Mouse (Mus musculus) heart, embryonic 12.5 days (tissue): ENCODE data around the gene Syna. TPM values are rescaled to one million over a fixed set of nuclear protein-coding genes. Genes with fewer than 3 reads are reported as not detected.

Experiments used
- ATAC-seq: fragments of 200-750 bp; cut with Nextera tagmentation; 2 replicates; pipeline ENCODE4 v1.8.0; 2017; ENCODE audit warnings: moderate TSS enrichment, moderate library complexity; ENCODE audit not compliant: insufficient number of reproducible peaks, low FRiP score
- H3K27ac ChIP-seq: fragments of 300-500 bp; sonication (generic); 2 replicates; pipeline ENCODE4 v1.5.1; 2016; ENCODE audit warnings: mild to moderate bottlenecking, moderate library complexity; ENCODE audit not compliant: poor library complexity, severe bottlenecking
- H3K27me3 ChIP-seq: fragments of 300-500 bp; sonication (generic); replicated peaks from 2 replicates; pipeline ENCODE4 v1.6.1; 2016; ENCODE audit warnings: mild to moderate bottlenecking, moderate library complexity
- H3K36me3 ChIP-seq: fragments of 300-500 bp; sonication (generic); 2 replicates; pipeline ENCODE4 v1.6.1; 2016; ENCODE audit warnings: mild to moderate bottlenecking, moderate library complexity
- H3K4me1 ChIP-seq: fragments of 300-500 bp; sonication (generic); replicated peaks from 2 replicates; pipeline ENCODE4 v1.6.1; 2016; ENCODE audit warnings: mild to moderate bottlenecking
- H3K4me2 ChIP-seq: fragments of 300-500 bp; sonication (generic); 2 replicates; pipeline ENCODE4 v1.6.1; 2016; ENCODE audit warnings: mild to moderate bottlenecking, moderate library complexity
- H3K4me3 ChIP-seq: fragments of 300-500 bp; sonication (generic); 2 replicates; pipeline ENCODE4 v1.5.1; 2016; ENCODE audit warnings: mild to moderate bottlenecking
- H3K9ac ChIP-seq: fragments of 300-500 bp; sonication (generic); 2 replicates; pipeline ENCODE4 v1.6.1; 2016; ENCODE audit warnings: mild to moderate bottlenecking, moderate library complexity
- H3K9me3 ChIP-seq: fragments of 300-500 bp; sonication (generic); replicated peaks from 2 replicates; pipeline ENCODE4 v1.6.1; 2016; ENCODE audit warnings: mild to moderate bottlenecking, moderate library complexity
- WGBS: fragments of 180-500 bp; shearing (Covaris S2); methylation state at CpG from one replicate; pipeline ENCODE4 v1.1.7; 2016; 5-methylcytosine and 5-hydroxymethylcytosine counted together
- polyA plus RNA-seq: library from polyadenylated mRNA; unstranded; fragments of >200 nt; fragmentation: Nextera tagmentation; extraction: Ambion mirVana; gene quantifications from 2 replicates; pipeline ENCODE4 v1.2.1, GENCODE M21; 2016

Gene Syna
- polyA plus RNA-seq, 1 experiment from 2014 or later = not detected

GRCm38 (mm10) chr5:134530830-134531229 is 29.1 kb downstream of the Syna start:
- Histone ChIP-seq H3K4me3 (no peak overlapping the region), H3K4me1 (peaks cover 9% of the 10 kb centered on the region; the same call in 1 of the 2 replicates), H3K9me3 (no peaks in the 10 kb centered on the region), H3K27ac (no peak overlapping the region), H3K4me2 (no peak overlapping the region), H3K36me3 (peaks cover 41% of the 10 kb centered on the region), H3K27me3 (no peaks in the 10 kb centered on the region), H3K9ac (no peak overlapping the region)
- no peak for ATAC-seq
- WGBS = 69% methylated on average over 7 of the region's 7 CpGs

- Histone ChIP-seq H3K4me2 (no peak overlapping the region), H3K4me3 (no peak overlapping the region), H3K27ac (no peak overlapping the region), H3K9me3 (no peaks in the 10 kb centered on the region), H3K27me3 (no peaks in the 10 kb centered on the region), H3K4me1 (peaks cover 9% of the 10 kb centered on the region; the same call in 1 of the 2 replicates), H3K9ac (no peak overlapping the region), H3K36me3 (peaks cover 21% of the 10 kb centered on the region)
- ATAC-seq = no peak
- 32% methylated on average over 9 of the region's 9 CpGs for WGBS
Observed at GRCm38 (mm10) chr5:134528488-134528887, 31.5 kb downstream of the Syna start.

DNA sequence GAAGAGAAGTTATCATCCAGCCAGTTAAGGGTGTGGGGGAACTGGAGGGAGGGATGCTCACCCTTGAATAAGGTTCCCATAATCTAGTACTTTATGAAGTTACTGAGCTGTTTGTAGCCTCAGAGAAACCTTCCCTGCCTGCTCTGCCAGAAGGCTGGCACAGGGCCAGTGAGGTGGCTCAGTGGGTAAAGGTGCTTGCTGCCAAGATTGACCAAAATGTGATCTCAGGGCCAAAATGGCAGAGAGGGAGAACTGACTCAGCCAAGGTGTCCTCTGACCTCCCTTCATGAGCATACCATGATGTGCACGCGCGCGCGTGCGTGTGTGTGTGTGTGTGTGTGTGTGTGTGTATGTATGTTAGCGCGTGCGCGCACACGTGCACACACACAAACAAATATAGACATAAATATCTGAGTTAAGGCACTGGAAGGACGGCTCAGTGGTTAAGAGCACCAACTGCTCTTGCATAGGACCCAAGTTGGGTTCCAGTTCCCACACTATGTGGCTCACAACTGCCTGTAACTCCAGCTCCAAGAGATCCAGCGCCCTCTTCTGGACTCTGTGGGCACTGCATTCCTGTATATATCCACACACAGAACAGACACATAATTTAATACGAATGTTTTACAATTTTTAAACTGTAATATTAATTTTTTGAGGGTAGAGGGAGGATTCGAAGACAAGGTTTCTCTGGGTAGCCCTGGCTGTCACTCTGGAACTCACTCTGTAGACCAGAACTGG is 33.8 kb downstream of the Syna start:
- Histone ChIP-seq H3K4me3 (no peak overlapping the region), H3K9me3 (no peaks in the 10 kb centered on the region), H3K27ac (no peak overlapping the region), H3K4me1 (peaks cover 11% of the 10 kb centered on the region; the same call in 1 of the 2 replicates), H3K9ac (no peak overlapping the region), H3K27me3 (no peaks in the 10 kb centered on the region), H3K36me3 (peaks cover 17% of the 10 kb centered on the region), H3K4me2 (no peak overlapping the region)
- 88% methylated on average over 15 of the region's 15 CpGs for WGBS
- ATAC-seq = no peak

- no peak overlapping the region for H3K4me3 ChIP-seq
- no peak for ATAC-seq
- 75% methylated on average over 5 of the region's 5 CpGs for WGBS
- H3K27ac ChIP-seq = no peak overlapping the region
- no peaks in the 10 kb centered on the region for H3K27me3 ChIP-seq
- no peak overlapping the region for H3K4me2 ChIP-seq
- H3K36me3 ChIP-seq = peaks cover 29% of the 10 kb centered on the region
- no peak overlapping the region for H3K9ac ChIP-seq
- H3K4me1 ChIP-seq = peaks cover 7% of the 10 kb centered on the region; the same call in 1 of the 2 replicates
- H3K9me3 ChIP-seq = no peaks in the 10 kb centered on the region
Observed at GRCm38 (mm10) chr5:134523728-134524127, 36.2 kb downstream of the Syna start.

GRCm38 (mm10) chr5:134522524-134522923 is 37.4 kb downstream of the Syna start:
- no peak overlapping the region for H3K4me2 ChIP-seq
- no peak overlapping the region for H3K9ac ChIP-seq
- 84% methylated on average over 26 of the region's 26 CpGs for WGBS
- no peaks in the 10 kb centered on the region for H3K27me3 ChIP-seq
- no peak overlapping the region for H3K27ac ChIP-seq
- 0 out of 2 replicates have a peak, but pooled peaks cover 2% of the 10 kb centered on the region for H3K4me1 ChIP-seq
- ATAC-seq = no peak
- H3K4me3 ChIP-seq = no peak overlapping the region
- peaks cover 34% of the 10 kb centered on the region for H3K36me3 ChIP-seq
- no peaks in the 10 kb centered on the region for H3K9me3 ChIP-seq

DNA sequence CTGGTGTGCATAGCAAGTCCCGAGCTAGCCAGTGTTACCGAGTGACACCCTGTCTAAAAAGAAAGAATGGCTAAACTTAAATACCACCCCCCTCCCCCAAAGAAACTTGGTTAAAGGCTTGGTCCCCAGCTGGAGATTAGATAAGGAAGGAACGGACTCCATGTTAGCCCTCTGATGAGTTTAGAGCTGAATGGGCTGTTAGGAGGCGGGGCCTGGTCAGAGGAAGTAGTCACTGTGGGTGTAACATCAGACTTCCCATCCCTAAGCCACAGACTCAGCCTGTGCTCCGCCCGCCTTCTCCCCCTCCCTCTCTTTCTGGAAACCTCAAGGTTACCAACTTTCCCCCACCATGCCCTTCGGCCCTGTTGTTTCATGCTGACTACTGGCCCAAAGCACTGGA is 38.2 kb downstream of the Syna start:
- Histone ChIP-seq H3K4me1 (0 out of 2 replicates have a peak, but pooled peaks cover 2% of the 10 kb centered on the region), H3K4me3 (no peak overlapping the region), H3K9me3 (no peaks in the 10 kb centered on the region), H3K36me3 (peaks cover 42% of the 10 kb centered on the region), H3K27me3 (no peaks in the 10 kb centered on the region), H3K27ac (no peak overlapping the region), H3K9ac (no peak overlapping the region), H3K4me2 (no peak overlapping the region)
- ATAC-seq = no peak
- WGBS = 56% methylated on average over 7 of the region's 7 CpGs

DNA sequence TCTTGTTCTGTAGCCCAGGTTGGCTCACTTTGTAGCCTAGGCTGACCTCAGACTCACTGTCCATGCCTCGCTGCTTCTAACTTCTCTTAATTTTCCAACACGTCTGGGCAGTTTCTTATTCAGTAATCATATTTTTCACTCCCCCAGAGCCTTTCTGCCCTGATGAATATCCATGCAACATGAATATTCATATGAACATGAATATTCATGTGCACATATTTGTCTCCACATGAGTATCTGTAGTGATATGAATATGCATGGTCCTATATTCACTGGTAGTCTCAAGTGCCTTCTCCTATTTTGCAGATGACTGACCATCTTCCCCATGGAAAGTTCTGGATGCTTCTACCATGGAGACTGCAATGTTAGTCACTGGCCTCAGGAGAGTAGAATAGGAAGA is 38.8 kb downstream of the Syna start:
- Histone ChIP-seq H3K4me1 (0 out of 2 replicates have a peak, but pooled peaks cover 2% of the 10 kb centered on the region), H3K9me3 (peaks cover 5% of the 10 kb centered on the region), H3K27ac (no peak overlapping the region), H3K27me3 (no peaks in the 10 kb centered on the region), H3K9ac (no peak overlapping the region), H3K4me2 (no peak overlapping the region), H3K4me3 (no peak overlapping the region), H3K36me3 (peaks cover 46% of the 10 kb centered on the region)
- 78% methylated on average over 2 of the region's 2 CpGs for WGBS
- ATAC-seq = no peak

DNA sequence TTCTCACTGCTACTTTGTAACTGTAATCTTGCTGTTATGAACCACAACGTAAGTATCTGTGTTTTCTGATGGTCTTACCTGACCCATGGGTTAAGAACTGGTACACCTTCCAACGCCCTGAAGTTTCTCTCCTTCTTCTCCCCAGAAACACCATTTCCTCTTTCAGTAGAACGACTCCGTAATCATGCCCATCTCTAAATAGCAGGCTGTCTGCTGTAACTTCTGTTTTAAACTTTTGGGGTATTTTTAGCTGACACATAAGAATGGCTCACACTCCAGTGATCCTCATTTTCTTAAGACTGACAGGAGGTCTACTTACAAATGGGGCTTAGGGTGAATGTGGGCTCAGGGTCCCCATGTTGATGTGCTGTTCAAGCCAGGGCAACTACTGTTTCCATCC is 39.9 kb downstream of the Syna start:
- Histone ChIP-seq H3K4me2 (no peak overlapping the region), H3K9ac (no peak overlapping the region), H3K9me3 (peaks cover 9% of the 10 kb centered on the region), H3K4me1 (0 out of 2 replicates have a peak, but pooled peaks cover 2% of the 10 kb centered on the region), H3K4me3 (no peak overlapping the region), H3K36me3 (peaks cover 51% of the 10 kb centered on the region), H3K27me3 (no peaks in the 10 kb centered on the region), H3K27ac (no peak overlapping the region)
- ATAC-seq = no peak
- 86% methylated on average over 4 of the region's 4 CpGs for WGBS

GRCm38 (mm10) chr5:134519471-134519870 is 40.5 kb downstream of the Syna start:
- ATAC-seq = no peak
- H3K9ac ChIP-seq = no peak overlapping the region
- peaks cover 57% of the 10 kb centered on the region for H3K36me3 ChIP-seq
- 89% methylated on average over 5 of the region's 5 CpGs for WGBS
- H3K9me3 ChIP-seq = peaks cover 9% of the 10 kb centered on the region
- no peak overlapping the region for H3K27ac ChIP-seq
- H3K4me1 ChIP-seq = 0 out of 2 replicates have a peak, but pooled peaks cover 2% of the 10 kb centered on the region
- H3K4me2 ChIP-seq = no peak overlapping the region
- no peaks in the 10 kb centered on the region for H3K27me3 ChIP-seq
- H3K4me3 ChIP-seq = no peak overlapping the region

GRCm38 (mm10) chr5:134512086-134512485 is 47.9 kb downstream of the Syna start:
- no peak; the same call in 1 of the 2 replicates for ATAC-seq
- Histone ChIP-seq H3K4me3 (no peak overlapping the region), H3K9ac (no peak overlapping the region), H3K4me1 (peaks cover 8% of the 10 kb centered on the region; the same call in 1 of the 2 replicates), H3K27me3 (no peaks in the 10 kb centered on the region), H3K36me3 (peaks cover 67% of the 10 kb centered on the region), H3K9me3 (peaks cover 9% of the 10 kb centered on the region), H3K4me2 (no peak overlapping the region), H3K27ac (0 out of 2 replicates have a peak overlapping the region, but pooled peaks have one; percentile 44)
- 57% methylated on average over 5 of the region's 5 CpGs for WGBS

GRCm38 (mm10) chr5:134510266-134510665 is 49.7 kb downstream of the Syna start:
- no peak overlapping the region for H3K27ac ChIP-seq
- no peak overlapping the region for H3K4me3 ChIP-seq
- no peak overlapping the region for H3K9ac ChIP-seq
- no peaks in the 10 kb centered on the region for H3K27me3 ChIP-seq
- 85% methylated on average over 5 of the region's 5 CpGs for WGBS
- H3K4me2 ChIP-seq = no peak overlapping the region
- no peak for ATAC-seq
- H3K9me3 ChIP-seq = no peaks in the 10 kb centered on the region
- H3K4me1 ChIP-seq = peaks cover 8% of the 10 kb centered on the region; the same call in 1 of the 2 replicates
- H3K36me3 ChIP-seq = peaks cover 51% of the 10 kb centered on the region
